In the genomic region with DNA sequence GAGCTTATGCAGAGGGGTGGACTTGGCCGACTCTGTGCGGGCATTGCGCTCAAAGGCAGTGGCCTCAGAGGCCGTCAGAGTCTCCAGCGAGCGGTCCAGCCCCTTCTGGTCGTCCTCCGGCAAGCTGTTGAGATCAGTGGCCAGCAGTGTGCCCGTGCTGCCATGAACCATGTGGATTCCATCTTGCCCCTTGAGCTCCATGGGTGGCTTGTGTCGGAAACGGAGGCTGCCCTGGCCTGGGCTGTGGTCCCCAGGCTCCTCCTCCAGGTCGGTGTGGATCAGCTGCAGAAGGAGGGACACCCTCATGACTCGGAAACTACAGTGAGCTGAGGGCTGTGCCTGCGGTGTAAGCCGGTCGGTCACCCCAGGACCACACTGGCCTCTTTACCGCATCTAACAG, we compare ENCODE assay signal across 20 mouse cellular contexts.
"Had no signal": no experiment of that assay in that cellular context is flagged by ENCODE, and none has a peak within 500 bp of the region (broad histone marks: within the 10 kb centered on the region; RNA-seq: fewer than 3 reads in every experiment).

No protein-coding gene starts in this region.

- H3K9me3 ChIP-seq: liver, embryonic 15.5 days; lung, embryonic 15.5 days; midbrain, embryonic 12.5 days; midbrain, embryonic 15.5 days; neural tube, embryonic 13.5 days; neural tube, embryonic 15.5 days had no signal

- H3K4me2 ChIP-seq: liver, embryonic 15.5 days; lung, embryonic 15.5 days; midbrain, embryonic 12.5 days; midbrain, embryonic 15.5 days; neural tube, embryonic 13.5 days; neural tube, embryonic 15.5 days had no signal

- H3K27ac ChIP-seq: liver, embryonic 15.5 days; lung, embryonic 15.5 days; macrophage; midbrain, embryonic 12.5 days; midbrain, embryonic 15.5 days; neural tube, embryonic 15.5 days had no signal

- H3K4me1 ChIP-seq: liver, embryonic 15.5 days; lung, embryonic 15.5 days; midbrain, embryonic 12.5 days; midbrain, embryonic 15.5 days; neural tube, embryonic 15.5 days had no signal

- ATAC-seq: liver, postnatal 0 days; lung, postnatal 0 days; midbrain, embryonic 15.5 days had no signal

- H3K4me3 ChIP-seq: liver, embryonic 15.5 days; lung, embryonic 15.5 days; megakaryocyte, embryonic 14.5 days; midbrain, embryonic 12.5 days; midbrain, embryonic 15.5 days; neural tube, embryonic 13.5 days; neural tube, embryonic 15.5 days had no signal

- H3K27me3 ChIP-seq: liver, embryonic 15.5 days; lung, embryonic 15.5 days; midbrain, embryonic 12.5 days; midbrain, embryonic 15.5 days; neural tube, embryonic 13.5 days; neural tube, embryonic 15.5 days had no signal

- DNase-seq: liver, postnatal 0 days; lung, adult 2 months; lung, postnatal 14 days; lung, postnatal 36 days; retina, postnatal 1 day; right cerebral cortex, adult 18-20 months; right cerebral cortex, postnatal 25 days; right cerebral cortex, postnatal 4 days; spleen, adult 18-20 months; thymus, adult 18-20 months; thymus, postnatal 25 days had no signal

- H3K9ac ChIP-seq: liver, embryonic 15.5 days; liver, postnatal 0 days; lung, embryonic 15.5 days; midbrain, embryonic 12.5 days; midbrain, embryonic 15.5 days; neural tube, embryonic 13.5 days; neural tube, embryonic 15.5 days had no signal
